Mouse (Mus musculus): ENCODE measurements around the gene Mcidas. TPM values are rescaled to one million over a fixed set of nuclear protein-coding genes. Genes with fewer than 3 reads are reported as not detected.

Mcidas gene
- polyA plus RNA-seq, 1 experiment: not detected

DNA sequence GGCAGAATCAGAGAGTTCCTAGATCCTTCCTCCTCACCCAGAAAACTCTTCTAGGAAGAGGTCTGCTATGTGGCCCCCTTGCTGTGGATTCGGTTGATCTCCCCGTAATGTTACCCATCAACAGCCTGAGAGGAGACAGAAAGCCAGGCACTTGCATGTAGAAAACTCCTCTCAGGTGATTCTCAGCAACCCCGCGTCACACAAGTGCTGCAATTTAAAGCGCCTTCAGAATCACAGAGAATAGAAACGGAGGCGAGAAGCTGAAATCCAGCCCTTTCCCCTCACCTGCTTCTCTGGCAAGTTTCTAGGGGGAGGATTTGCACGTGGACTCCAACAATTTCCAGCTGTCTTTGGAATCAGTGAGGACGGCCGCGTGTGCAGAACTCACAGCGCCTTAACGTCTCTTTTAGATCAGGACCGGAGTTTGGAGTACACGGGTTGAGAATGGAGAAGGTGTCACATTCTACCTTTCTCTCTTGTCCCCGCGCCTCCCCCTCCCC, 7.1 kb upstream of the Mcidas start:
- Histone ChIP-seq H3K4me3 (replicated peaks) (no peak overlapping the region), H3K27me3 (ENCODE audit: control insufficient read depth) (peaks cover 87% of the 10 kb centered on the region), H3K36me3 (ENCODE audit: control insufficient read depth) (no peaks in the 10 kb centered on the region), H3K4me1 (ENCODE audit: control insufficient read depth) (peaks cover 8% of the 10 kb centered on the region), H3K9me3 (ENCODE audit: control insufficient read depth, low read length) (peaks cover 4% of the 10 kb centered on the region; the same call in 1 of the 2 replicates)
- no peak for TF ChIP-seq TAL1 (IDR thresholded peaks at IDR 0.05; ENCODE audit: low read length)
- no peak for TF ChIP-seq GATA1 (IDR thresholded peaks at IDR 0.05; ENCODE audit: low read length)

DNA sequence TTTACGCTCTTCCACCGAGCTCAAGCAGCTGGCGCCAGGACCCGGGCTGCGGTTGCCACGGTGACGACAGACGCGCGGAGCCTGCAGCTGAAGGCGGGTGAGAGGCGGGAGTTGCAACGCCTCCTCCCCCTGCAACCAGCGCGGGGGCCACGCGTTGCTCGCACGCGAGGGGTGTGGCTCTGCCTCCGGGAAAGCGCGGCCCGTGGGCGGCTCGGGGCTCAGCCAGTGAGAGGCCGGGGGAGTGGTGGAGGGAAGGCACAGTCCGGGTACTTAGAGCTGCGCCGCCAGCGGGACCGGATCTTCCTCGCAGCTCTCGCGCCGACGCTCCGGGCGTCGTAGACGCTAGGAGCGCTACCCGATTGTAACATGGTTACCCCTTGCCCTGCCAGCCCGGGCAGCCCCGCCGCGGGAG, 6.1 kb upstream of the Mcidas start, which contains the start of gene Ccno:
Gene Ccno, plus strand, starts transcription at position 271 of the 412 bp plus-strand sequence.
- H3K4me3 ChIP-seq (replicated peaks): peak within 1 kb of the TSS; percentile 34
- peaks cover 87% of the 10 kb centered on the region for H3K27me3 ChIP-seq (ENCODE audit: control insufficient read depth)
- H3K9me3 ChIP-seq (ENCODE audit: control insufficient read depth, low read length): peaks cover 4% of the 10 kb centered on the region; the same call in 1 of the 2 replicates
- peaks cover 8% of the 10 kb centered on the region for H3K4me1 ChIP-seq (ENCODE audit: control insufficient read depth)
- no peak for TF ChIP-seq GATA1 (IDR thresholded peaks at IDR 0.05; ENCODE audit: low read length)
- no peak for TF ChIP-seq TAL1 (IDR thresholded peaks at IDR 0.05; ENCODE audit: low read length)
- no peaks in the 10 kb centered on the region for H3K36me3 ChIP-seq (ENCODE audit: control insufficient read depth)

DNA sequence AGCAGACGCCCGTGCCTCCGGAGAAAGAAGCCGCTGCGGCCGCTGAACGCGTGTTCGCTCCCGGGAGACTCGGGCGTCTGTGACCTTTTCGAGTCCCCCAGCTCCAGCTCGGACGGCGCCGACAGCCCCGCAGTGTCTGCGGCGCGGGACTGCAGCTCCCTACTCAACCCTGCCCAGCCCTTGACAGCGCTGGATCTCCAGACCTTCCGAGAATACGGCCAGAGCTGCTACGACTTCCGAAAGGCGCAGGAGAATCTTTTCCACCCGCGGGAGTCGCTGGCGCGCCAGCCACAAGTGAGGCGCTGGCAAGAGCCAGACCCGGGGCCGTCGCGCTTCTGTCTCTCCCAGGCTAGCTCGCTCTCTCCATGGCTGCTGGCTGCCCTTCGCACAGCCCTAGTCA, 5.7 kb upstream of the Mcidas start:
- peaks cover 89% of the 10 kb centered on the region for H3K27me3 ChIP-seq (ENCODE audit: control insufficient read depth)
- TF ChIP-seq TAL1 (IDR thresholded peaks at IDR 0.05; ENCODE audit: low read length): no peak
- no peak for TF ChIP-seq GATA1 (IDR thresholded peaks at IDR 0.05; ENCODE audit: low read length)

DNA sequence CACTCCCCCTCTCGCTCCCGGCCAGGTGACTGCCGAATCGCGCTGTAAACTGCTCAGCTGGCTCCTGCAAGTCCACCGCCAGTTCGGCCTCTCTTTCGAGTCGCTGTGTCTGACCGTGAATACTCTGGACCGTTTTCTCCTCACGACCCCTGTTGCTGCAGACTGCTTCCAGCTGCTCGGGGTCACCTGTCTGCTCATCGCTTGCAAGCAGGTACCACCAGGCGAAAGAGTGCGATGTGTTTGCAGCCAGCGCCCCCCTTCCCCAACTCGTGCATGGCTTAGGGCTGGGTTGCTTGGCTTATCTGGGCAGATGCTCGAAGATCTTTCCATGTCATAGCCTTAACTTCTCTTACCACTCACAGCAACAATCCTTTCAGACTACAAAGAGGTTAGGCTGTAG, 4.8 kb upstream of the Mcidas start:
- Histone ChIP-seq H3K27me3 (ENCODE audit: control insufficient read depth) (peaks cover 93% of the 10 kb centered on the region), H3K9me3 (ENCODE audit: control insufficient read depth, low read length) (peaks cover 8% of the 10 kb centered on the region; the same call in 1 of the 2 replicates), H3K36me3 (ENCODE audit: control insufficient read depth) (no peaks in the 10 kb centered on the region), H3K4me3 (replicated peaks) (no peak overlapping the region), H3K4me1 (ENCODE audit: control insufficient read depth) (peaks cover 13% of the 10 kb centered on the region)
- TF ChIP-seq GATA1 (IDR thresholded peaks at IDR 0.05; ENCODE audit: low read length) (no peak), TAL1 (IDR thresholded peaks at IDR 0.05; ENCODE audit: low read length) (no peak)

More for the DNA sequence above, 5.7 kb upstream of the Mcidas start:
- Histone ChIP-seq H3K9me3 (ENCODE audit: control insufficient read depth, low read length) (peaks cover 4% of the 10 kb centered on the region; the same call in 1 of the 2 replicates), H3K4me1 (ENCODE audit: control insufficient read depth) (peaks cover 8% of the 10 kb centered on the region), H3K4me3 (replicated peaks) (peak overlapping the region; percentile 34), H3K36me3 (ENCODE audit: control insufficient read depth) (no peaks in the 10 kb centered on the region)

DNA sequence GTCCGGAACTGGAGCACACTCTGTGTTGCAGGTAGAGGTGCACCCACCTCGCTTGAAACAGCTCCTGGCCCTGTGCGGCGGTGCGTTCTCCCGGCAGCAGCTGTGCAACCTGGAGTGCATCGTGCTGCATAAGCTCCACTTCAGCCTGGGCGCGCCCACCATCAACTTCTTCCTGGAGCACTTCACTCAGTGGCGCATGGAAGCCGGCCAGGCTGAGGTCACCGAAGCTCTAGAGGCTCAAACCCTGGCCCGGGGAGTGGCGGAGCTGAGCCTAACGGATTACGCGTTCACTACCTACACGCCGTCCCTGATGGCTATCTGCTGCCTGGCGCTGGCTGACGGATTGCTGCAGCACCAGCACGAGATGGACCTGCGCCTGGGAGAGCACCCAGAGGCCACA, 4.1 kb upstream of the Mcidas start:
- Histone ChIP-seq H3K27me3 (ENCODE audit: control insufficient read depth) (peaks cover 94% of the 10 kb centered on the region), H3K4me1 (ENCODE audit: control insufficient read depth) (peaks cover 17% of the 10 kb centered on the region), H3K36me3 (ENCODE audit: control insufficient read depth) (no peaks in the 10 kb centered on the region), H3K4me3 (replicated peaks) (no peak overlapping the region), H3K9me3 (ENCODE audit: control insufficient read depth, low read length) (peaks cover 12% of the 10 kb centered on the region; the same call in 1 of the 2 replicates)
- TF ChIP-seq TAL1 (IDR thresholded peaks at IDR 0.05; ENCODE audit: low read length) (no peak), GATA1 (IDR thresholded peaks at IDR 0.05; ENCODE audit: low read length) (no peak)

DNA sequence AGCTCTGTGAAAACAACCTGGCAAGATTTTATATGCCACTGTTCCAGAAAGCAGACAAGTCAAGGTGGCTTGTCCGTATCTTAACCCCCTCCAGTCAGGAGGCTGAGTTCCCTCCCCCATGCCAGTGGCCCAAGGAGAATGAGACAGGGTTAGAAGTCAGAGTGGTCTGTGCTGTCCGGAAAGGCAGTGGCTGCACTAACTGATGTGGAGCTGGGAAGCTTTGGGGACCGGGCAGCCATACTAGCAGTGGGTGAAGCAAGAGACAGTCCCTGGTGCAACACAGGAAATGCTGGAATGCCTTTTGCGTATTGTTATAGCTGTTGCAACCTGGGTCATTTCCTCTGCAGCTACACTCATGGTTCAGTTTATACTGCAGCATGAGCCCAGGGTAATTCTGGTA, 3.3 kb upstream of the Mcidas start:
- H3K4me1 ChIP-seq (ENCODE audit: control insufficient read depth): peaks cover 17% of the 10 kb centered on the region
- H3K4me3 ChIP-seq (replicated peaks): no peak overlapping the region
- H3K36me3 ChIP-seq (ENCODE audit: control insufficient read depth): no peaks in the 10 kb centered on the region
- peaks cover 97% of the 10 kb centered on the region for H3K27me3 ChIP-seq (ENCODE audit: control insufficient read depth)
- TF ChIP-seq TAL1 (IDR thresholded peaks at IDR 0.05; ENCODE audit: low read length) (no peak), GATA1 (IDR thresholded peaks at IDR 0.05; ENCODE audit: low read length) (no peak)
- peaks cover 12% of the 10 kb centered on the region; the same call in 1 of the 2 replicates for H3K9me3 ChIP-seq (ENCODE audit: control insufficient read depth, low read length)

DNA sequence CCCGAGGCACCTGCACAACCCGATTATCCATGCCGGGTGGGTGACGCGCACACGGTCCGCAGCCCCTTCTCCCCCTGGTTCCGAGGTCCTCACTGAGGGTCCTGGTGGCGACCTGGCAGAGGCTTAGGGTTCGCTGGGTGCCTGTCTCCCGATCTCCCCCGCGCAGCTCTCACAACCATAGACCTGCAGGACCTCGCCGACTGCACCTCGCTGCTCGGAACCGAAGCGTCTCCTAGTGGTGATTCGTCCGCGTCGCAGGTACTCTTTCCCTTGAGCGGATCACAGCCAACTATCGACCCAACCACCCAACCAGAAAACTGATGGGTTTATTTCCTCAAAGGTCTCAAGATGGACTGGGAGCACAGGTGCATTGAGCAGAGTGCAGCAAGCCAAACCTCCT, 546 bp downstream of the Mcidas start:
- peaks cover 96% of the 10 kb centered on the region for H3K27me3 ChIP-seq (ENCODE audit: control insufficient read depth)
- peaks cover 7% of the 10 kb centered on the region; the same call in 1 of the 2 replicates for H3K9me3 ChIP-seq (ENCODE audit: control insufficient read depth, low read length)
- TF ChIP-seq TAL1 (IDR thresholded peaks at IDR 0.05; ENCODE audit: low read length) (no peak), GATA1 (IDR thresholded peaks at IDR 0.05; ENCODE audit: low read length) (no peak)

DNA sequence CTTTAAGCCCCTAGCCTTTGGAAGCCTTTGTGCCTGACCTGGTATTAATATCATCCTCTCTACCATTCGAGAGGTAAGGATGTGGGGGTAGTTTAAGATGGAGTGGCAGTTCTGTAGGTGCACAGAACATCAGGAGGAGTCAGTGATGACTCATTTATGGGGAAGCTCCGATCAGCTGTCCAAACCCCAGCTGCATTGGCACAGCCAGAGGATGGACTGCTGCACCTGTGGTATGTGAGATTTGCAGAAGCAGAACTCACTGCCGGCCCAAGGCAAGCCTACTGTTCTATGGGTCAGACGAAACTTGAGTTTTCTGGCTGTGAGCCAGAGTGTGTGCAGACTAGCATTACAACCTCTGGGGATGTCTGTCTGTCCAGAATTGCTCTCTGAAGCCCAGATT, 2.8 kb downstream of the Mcidas start:
- H3K9me3 ChIP-seq (ENCODE audit: control insufficient read depth, low read length): peaks cover 7% of the 10 kb centered on the region; the same call in 1 of the 2 replicates
- peaks cover 9% of the 10 kb centered on the region for H3K4me1 ChIP-seq (ENCODE audit: control insufficient read depth)
- no peak overlapping the region for H3K4me3 ChIP-seq (replicated peaks)
- TF ChIP-seq GATA1 (IDR thresholded peaks at IDR 0.05; ENCODE audit: low read length) (no peak), TAL1 (IDR thresholded peaks at IDR 0.05; ENCODE audit: low read length) (no peak)
- no peaks in the 10 kb centered on the region for H3K36me3 ChIP-seq (ENCODE audit: control insufficient read depth)
- H3K27me3 ChIP-seq (ENCODE audit: control insufficient read depth): peaks cover 89% of the 10 kb centered on the region

More for the DNA sequence above, 546 bp downstream of the Mcidas start:
- H3K36me3 ChIP-seq (ENCODE audit: control insufficient read depth): no peaks in the 10 kb centered on the region
- peaks cover 9% of the 10 kb centered on the region for H3K4me1 ChIP-seq (ENCODE audit: control insufficient read depth)
- no peak overlapping the region for H3K4me3 ChIP-seq (replicated peaks)

DNA sequence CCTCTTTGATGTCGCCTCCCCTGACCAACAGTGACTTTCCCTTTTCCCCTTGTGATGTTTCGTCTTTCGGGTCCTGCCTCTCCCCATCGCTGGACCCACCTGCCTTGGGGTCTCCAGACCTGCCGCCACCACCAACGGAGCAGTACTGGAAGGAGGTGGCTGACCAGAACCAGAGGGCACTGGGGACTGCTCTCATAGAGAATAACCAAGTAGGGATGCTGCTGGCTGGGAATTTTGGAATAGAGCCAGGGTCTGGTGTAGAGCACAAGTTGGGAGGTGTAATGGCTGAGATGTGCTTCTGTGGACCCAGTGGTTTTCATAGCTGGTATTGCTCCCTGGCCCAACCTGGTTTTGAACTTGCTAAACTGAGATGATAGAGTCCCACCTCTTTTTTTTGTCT, 3.7 kb downstream of the Mcidas start:
- Histone ChIP-seq H3K27me3 (ENCODE audit: control insufficient read depth) (peaks cover 83% of the 10 kb centered on the region), H3K4me1 (ENCODE audit: control insufficient read depth) (peaks cover 9% of the 10 kb centered on the region), H3K36me3 (ENCODE audit: control insufficient read depth) (no peaks in the 10 kb centered on the region), H3K4me3 (replicated peaks) (no peak overlapping the region), H3K9me3 (ENCODE audit: control insufficient read depth, low read length) (peaks cover 7% of the 10 kb centered on the region; the same call in 1 of the 2 replicates)
- no peak for TF ChIP-seq GATA1 (IDR thresholded peaks at IDR 0.05; ENCODE audit: low read length)
- no peak for TF ChIP-seq TAL1 (IDR thresholded peaks at IDR 0.05; ENCODE audit: low read length)

Data from erythroblast, embryonic 14.5 days (primary cell).